Mouse (Mus musculus) T-helper 1 cell (primary cell): ENCODE data around the gene Sult2b1.

Source experiments
- in situ Hi-C: fragments of 300-600 bp; cut with MboI, MseI; formaldehyde crosslinking; loops from one replicate; pipeline ENCODE4 v1.15.1; 2025; ENCODE audit warnings: high pct_unique_total_duplicates

The Sult2b1 gene

DNA sequence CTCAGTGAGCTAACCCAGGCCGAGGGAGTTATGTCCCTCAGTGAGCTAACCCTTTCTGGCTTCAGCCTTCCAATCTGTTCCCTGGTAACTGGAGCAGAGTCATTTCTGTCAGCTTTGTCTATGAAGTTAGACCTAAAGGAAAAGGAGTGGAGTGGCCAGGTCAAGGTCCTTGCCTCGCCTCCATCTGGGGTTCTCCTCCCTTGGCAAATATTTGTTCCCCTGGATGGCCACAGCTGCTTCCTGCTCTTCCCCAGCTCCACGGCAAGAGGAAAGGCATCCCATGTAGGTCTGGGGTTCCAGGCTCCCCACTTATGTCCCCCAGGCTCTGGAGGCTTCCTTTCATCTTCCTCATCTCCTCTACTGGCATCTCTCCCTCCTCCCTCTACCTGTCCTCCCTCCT lies 56.8 kb downstream of the Sult2b1 start:
- in situ Hi-C loops: no loop called here

DNA sequence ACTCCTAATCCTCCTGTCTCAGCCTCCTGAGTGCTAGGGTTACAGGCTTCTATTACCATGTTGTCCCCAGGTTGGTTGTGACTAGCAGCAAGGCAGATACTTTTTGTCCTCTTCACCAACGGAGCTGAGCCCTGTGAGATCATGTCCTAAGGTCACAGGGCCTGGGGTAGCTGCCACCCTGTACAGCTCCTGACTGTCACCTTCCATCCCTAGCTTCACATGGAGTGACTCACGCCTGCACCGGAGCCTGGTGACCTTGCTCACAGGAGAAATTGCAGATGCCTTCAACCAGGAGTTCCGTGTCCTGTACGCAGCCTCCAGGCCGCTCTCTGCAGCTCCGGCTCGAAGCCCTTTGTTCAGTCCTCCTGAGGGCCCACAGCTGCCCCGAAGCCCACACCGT lies 58.0 kb downstream of the Sult2b1 start:
- in situ Hi-C loops: no loop called here

DNA sequence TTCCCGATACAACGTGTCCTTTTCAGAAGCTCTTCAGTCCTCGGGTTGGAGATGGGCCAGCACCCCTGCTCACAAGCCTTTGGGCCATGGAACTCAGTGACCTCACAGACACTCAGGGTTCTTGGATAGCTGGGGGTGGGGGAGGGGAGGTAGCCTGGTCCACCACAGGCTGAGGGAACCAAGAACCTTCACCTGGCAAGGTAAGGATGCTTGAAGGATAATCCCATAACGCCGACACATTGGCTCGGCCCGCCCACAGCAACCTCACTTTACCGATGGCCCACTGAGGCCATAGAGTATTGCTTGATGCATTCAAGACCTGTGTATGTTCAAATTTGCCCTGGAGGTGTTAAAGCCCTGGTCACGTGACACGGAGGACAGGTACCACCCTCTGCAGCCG lies 58.8 kb downstream of the Sult2b1 start, which contains the start of gene Spaca4:
Gene Spaca4 (minus strand): TSS at position 101 of the 400 bp plus-strand sequence.
- in situ Hi-C loops: no loop called here

DNA sequence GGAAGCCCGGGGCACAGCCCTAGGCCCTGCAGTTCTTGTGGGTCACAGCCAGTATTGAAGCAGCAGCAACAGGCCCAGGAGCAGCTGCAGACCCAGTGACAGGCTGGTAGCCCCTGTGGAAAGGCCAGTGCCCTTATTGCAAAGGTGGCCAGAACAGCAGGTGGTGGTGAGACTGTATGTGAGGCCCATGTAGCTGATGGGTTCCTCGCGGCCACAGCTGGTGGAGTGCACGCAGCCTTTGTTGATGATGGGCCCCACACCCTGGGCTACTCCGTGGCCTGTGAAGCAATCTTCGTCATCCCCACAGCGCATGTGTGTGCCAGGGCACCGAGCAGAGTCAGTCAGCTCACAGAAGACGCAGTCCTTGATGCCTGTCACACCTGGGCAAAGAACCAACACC lies 59.3 kb downstream of the Sult2b1 start:
- in situ Hi-C loops: no loop called here

DNA sequence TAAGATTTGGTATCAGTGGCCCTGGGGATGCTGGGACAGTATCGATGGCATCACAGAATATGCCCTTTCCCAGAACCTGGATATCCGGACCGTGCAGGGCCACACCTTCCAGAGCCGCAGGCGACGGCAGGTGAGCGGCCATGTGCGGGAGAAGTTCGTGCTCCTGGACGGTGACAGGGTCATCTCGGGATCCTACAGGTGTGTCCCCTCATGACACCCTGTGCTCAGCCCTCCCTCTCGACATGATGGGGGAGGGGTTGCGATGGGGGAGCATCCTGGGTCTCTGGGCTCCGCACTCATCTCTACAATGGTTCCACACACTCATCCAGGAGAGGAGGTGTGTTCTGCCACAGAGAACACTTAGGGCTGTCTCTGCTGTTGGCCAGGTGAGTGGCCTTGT lies 60.7 kb downstream of the Sult2b1 start:
- in situ Hi-C loops: no loop called here

DNA sequence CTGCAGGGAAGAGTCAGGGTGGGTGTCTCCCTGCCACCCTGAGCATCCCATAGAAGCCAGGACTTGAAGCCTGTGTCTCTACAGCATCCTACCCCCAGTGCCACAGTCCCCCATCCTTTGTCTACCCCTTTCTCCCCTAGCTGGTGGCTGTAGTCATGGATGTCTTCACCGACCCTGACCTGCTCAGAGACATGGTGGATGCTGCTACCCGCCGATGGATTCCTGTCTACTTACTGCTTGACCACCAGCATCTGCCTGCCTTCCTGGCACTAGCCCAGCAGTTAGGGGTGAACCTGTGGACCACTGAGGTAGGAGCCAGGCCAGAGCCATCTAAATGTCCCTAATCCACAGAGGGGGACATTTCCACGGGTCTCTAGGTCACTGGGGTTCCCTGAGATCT lies 61.2 kb downstream of the Sult2b1 start:
- in situ Hi-C loops: no loop called here

DNA sequence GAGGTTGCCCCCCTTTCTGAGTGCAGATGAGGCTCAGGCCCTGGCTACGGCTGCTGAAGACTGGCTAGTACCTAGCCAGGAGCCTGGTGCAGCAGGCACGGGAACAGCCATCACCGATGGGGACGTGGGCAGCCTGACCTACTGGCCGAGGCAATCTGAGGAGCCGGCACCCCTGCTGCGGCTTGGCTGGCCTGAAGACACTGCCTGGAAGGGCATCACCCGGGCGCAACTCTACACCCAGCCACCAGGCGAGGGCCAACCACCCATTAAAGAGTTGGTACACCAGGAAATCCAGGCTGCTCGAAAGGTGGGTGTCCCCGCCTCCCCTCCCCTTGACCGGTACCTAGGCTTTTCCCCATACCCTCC lies 62.1 kb downstream of the Sult2b1 start:
- in situ Hi-C loops: no loop called here

DNA sequence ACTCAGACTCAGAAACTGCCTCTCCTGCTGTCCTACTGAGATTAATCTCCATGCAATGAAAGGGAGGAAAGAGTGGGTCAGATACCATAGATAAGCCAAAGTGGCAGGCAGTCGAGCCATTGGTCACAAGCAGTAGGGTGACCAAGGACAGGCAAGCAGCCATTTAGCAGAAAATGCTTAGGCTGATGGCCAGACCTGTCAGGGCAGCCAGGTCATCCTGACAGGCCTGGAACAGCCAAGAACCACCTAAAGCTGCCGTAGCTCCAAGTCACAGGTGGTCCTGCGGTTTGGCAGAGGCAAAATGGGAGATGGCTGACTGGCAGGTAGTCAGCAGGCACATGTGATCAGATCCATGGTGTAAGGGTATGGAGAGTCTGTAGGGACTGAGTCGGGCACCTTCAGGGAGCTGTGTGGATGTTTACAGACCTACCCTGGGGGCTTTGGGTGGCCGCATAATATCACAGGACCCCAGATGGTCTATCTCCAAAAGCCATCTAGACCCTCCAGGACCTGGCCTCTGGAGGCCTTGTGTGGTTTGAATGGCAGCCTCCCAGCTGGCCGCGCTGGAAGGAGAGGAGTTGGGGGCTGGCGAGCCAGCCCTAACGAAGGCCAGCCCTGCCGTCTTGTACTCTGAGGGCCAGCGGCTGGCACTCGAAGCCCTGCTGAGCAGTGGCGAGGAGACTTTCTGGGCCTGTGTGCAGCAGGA lies 62.7 kb downstream of the Sult2b1 start:
- in situ Hi-C loops: no loop called here

DNA sequence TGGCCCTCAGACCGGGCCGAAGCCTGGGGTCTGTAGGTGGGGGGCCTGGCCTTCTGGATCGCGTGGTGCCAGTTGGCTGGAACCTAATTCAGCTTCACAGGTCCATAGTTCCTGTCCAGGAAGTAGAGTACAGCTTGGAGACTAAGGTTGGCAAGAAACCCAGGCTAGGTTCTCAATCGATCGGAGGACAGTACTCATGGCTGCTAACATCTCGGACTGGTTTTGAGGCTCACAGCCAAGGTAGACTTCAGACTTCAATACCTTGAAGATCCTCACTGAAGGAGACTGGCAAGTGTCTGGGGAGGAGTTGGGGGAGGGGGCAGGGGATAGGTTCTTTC lies 63.3 kb downstream of the Sult2b1 start:
- in situ Hi-C loops: no loop called here

DNA sequence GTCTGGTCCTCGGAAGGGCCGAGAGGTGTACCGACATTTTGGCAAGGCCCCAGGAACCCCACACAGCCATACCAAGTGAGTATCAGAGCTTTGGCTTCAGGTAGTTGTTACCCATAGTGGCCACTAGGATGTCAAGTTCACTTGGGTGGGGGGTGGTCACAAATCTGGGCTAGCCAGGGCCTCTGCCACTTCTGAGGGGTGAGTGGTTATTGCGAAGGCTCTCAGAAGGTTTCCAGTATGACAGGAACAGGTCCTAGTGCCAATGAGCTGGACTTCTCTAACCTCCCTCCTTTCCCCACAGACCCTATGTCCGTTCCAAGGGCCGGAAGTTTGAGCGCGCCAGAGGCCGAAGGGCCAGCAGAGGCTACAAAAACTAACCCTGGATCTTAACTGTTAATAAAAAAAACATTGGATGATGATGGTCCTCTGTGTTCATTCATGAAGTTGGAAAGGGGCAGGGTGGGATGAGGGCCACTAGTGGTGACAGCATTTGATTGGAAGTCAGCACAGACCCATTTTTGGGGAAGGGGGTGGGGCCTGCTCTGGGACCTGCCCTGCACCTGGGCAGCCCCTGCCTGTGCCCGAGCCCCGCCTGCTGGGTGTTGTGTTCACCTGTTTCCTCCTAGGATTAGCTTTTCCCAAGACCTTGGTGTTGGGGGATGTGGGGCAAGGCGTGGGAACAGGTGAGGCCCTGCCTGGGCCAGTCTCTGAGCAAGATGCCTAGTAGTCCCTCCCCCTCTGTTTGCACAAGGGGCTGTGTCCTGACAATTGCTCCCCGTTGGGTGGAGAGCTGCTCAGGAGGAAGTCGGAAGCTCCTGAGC lies 63.8 kb downstream of the Sult2b1 start, which contains the start of gene Fam83e:
Gene Fam83e (plus strand): TSS at position 800 of the 821 bp plus-strand sequence.
- in situ Hi-C loops: no loop called here

DNA sequence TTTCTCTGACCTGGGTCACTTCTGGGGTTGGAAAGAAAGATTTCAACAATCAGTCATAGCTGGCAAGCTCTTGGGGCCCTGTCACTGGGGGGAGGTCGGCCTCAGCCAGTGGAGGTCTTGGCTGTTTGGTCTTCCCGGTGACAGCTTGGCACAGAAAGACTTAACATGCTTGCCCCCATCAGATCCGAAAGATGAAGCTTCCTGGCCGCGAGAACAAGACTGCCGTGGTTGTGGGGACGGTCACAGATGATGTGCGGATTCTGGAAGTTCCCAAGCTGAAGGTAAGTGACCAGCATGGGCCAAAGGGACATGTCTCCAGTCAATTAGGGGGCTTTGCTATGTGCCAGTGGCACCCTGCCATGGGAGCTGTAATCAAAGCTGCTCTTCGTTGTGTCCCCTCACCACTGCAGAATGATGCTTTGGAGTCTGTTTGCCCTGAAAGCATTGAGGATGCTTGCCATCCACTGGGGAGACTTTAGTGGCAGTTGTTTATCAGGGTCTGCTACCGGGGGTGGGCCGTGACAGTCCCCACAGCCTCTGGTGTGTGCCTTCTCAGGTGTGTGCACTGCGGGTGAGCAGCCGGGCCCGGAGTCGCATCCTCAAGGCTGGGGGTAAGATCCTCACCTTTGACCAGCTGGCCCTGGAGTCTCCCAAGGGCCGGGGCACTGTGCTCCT lies 64.6 kb downstream of the Sult2b1 start:
- in situ Hi-C loops: no loop called here

DNA sequence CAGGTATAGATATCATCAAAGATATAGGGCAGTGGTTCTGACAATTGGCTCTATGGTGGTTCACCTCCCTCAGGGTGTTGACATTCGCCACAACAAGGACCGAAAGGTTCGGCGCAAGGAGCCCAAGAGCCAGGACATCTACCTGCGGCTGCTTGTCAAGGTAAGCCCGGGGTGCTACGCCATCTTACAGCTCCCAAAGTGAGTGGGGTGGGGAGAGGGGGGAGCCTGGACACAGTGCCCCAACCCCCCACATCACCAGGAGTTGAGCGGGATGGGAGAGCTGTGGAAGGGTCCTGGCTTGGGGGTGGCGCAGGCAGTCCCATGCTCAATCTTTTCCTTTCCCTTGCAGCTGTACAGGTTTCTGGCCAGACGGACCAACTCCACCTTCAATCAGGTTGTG lies 65.3 kb downstream of the Sult2b1 start:
- in situ Hi-C loops: no loop called here

DNA sequence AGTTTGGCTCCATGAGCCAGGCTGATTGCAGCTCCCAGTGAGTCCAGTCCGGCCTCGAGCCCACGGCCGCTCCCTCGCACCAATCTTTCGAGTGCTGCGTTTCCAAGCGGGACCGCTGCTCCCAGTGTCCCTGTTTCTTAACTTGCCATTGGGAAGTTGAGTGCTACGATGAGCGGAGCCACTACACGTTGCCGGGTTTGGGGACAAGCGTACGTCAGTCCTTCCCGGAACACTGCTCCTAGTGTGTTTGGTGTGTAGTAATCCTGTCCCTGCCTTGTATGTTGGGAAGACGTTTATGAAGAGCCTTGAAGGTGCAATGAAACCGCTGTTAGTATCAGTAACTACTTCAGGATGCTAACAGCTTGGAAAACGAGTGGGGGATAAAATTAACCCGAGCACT lies 66.1 kb downstream of the Sult2b1 start:
- in situ Hi-C loops: no loop called here

DNA sequence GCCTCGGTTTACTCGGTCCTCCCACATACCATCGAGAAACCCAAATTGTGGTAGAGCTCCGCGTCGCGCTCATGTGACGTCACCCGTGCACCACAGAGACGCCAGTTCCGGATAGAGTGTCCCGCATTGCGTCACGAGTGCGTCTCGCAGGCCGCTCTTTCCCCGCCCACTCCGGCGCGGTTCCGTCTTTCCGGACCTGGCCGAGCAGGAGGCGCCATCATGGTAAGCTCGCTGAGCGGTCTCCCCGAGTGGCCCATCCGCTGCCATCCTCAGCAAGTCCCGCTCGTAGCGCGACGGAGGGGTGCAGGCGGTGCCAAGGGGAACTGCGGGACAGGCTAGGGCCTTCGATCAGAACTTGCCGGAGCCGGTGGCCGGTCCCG lies 66.6 kb downstream of the Sult2b1 start, which contains the start of gene Sphk2:
Gene Sphk2 (minus strand): TSS at position 85 of the 380 bp plus-strand sequence.
- in situ Hi-C loops: no loop called here

DNA sequence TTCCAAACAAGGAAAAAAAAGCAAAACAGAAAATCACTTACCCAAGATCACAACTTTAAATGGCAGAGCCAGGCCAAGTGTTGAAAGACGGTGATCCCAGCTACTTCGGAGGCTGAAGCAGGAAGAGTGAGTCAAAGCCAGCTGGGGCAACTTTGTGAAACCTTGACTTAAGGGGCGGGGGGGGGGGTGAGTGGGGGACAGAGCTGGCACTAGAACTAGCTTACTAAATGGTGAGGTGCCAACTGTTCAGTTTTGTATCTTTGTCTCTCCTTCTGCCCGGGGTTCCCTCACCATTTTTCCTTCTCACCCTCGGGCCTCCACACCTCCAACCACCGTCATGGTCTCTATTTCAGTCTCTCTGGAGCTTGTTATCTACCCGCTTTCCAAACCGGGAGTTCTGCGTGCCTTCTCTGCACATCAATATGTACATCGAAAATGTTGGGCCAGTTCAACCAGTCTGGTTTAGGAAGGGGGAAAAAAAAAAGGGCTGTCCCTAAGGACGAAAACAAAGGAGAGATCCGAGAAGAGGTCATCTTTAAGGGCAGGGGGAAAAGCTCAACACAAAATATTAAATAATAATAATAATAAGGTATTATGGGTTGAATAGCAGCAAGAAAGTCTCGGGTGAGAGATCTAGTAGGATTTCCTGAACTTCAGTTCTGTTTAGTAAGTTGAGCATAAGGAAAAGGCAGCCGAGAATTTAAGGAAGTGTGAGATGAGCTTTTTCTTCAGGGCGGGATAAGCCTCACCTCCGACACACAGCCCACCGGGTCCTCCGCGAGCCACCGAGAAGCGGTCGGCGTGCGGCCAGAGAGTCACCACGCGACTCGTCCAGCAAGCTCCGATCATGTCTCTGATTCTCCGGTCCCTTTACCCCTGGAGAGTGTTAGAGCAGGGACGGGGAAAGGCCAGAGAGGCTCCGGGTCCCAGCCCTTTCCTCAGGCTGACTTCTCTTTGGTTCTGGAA lies 67.2 kb downstream of the Sult2b1 start:
- in situ Hi-C loops: no loop called here

DNA sequence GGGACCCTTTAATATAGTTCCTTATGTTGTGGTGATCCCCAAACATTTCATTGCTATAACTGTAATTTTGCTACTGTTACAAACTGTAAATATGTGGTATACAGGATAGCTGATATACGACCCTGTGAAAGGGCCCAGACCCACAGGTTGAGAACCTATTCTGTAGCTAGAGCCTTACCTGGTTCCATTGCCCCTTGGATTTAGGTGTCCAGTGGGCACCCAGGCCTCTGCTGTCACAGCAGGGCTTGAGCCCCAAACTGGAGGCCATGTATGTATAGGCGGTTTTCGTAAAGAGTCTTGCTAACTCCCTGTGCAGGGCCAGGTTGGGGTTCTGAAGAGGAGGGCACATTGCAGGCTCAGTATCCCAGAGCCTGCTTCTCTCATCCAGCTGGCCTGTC lies 68.0 kb downstream of the Sult2b1 start:
- in situ Hi-C loops: no loop called here

DNA sequence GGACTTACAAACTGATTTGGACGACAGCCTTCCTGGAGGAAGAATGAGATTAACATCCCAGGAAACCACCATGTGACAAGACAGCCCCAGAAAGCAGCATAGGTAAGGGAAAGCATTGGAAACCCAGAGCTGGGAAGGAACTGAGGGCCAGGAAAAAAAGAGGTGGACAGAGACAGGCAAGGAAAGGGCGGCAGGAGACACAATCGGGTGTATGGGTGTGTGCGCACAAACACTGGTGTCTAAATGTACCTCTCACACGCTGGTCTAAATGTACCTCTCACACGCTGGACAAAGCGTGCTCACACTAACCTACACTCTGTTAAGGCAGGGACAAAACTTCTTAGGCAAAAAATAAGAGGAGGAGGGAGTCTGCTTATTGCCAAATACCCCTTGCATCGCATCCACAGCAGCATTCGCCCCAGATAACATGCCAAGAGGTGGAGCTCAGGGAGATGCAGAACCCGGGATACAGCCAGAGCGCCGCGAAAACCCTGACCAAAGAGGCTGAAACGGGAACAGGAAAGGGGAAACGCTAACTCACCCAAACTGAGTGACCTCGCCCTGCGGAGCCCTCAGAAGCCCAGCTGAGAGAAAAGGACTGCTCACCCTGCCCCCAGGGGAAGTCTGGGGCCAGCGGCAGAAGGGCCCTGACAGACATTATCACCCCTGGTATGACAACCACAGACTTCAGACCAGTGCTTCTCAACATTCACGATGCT lies 68.6 kb downstream of the Sult2b1 start:
- in situ Hi-C loops: no loop called here

DNA sequence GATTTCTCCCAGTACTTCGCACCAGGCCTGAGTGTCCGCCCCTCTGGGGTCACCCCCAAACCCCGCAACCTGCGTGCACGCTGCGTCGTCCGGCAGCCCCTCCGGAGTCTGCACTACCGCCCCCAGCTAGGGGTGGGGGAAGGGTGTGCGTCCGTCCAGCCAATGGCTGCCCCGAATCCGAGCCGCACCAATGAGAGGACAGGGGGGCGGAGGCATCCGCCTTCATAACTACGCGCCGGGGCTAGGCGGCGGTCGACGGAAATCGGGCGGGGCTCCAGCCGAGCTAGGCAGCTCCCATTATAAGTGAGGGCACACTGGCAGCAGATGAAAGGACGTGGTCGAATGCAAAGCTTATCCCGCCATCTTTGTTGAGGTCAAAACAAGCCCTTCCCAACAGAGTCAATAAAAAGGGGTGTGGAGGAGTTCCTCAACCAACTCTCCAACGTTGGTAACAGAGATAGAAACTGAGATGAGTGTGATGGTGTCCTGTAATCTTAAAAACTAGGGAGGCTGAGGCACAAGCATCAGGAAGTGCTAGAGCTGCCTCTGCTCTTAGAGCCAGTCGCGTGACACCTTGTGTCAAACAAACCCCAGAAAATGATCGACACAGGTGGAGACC lies 69.3 kb downstream of the Sult2b1 start, which contains the start of gene Rpl18:
Gene Rpl18 (plus strand): TSS at position 368 of the 619 bp plus-strand sequence.
- in situ Hi-C loops: no loop called here

DNA sequence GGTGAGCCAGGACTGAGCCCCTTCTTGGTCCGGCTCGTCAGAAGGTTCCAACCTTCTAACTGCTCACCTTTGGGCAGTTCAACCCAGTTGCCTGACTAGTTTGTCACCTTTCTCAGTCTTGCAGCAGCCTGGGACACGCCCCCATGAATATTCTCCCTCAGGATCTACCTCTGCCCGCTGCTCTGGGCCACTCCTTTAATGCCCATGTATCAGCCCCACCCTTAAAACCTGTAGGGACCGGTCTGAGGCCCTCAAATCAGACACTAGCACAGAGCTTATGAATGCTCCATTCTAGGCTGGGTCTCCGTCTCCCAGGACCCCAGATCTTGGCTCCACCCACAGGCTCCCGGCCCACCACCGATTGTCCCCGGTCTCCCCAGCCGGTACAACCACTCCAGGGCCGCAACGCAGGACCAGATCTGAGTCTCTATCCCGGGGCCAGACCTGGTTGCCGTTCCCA lies 69.8 kb downstream of the Sult2b1 start:
- in situ Hi-C loops: no loop called here

DNA sequence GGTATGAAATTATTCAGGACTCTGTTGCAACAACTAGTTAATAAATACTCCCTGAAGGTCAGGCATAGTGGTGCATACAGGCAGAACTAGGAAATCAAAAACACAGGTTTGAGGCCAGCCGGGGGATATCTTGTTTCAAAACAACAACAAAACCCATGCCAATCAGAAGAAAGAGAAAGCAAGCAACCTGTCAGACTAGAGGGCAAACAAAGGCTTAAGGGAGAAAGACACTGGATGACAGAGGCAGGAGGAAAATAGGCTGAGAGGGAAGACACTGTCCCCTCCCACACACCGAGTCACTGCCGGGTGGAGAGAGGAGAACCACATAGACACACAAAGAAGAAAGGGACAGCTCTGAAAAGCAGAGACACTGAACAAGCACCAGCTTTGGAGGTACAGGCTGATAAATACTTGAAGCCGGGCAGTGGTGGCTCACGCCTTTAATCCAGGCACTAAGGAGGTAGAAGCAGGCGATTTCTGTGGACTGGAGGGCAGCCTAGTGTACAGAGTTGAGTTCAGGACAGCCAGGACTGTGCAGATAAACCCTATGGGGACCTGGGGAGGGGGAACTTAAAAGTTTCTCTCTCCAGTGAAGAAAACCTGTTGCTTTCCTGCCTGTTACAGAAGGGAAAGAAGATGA lies 70.5 kb downstream of the Sult2b1 start:
- in situ Hi-C loops: no loop called here
